Mouse (Mus musculus) CH12.LX (cell line): ENCODE measurements around the gene Farp1.

Source experiments
- CHD1 ChIP-seq: IDR thresholded peaks from 2 replicates; pipeline ENCODE4 v1.6.1; 2012; ENCODE audit warnings: low read depth, low read length, improper control_type of control experiment, inconsistent platforms
- CHD2 ChIP-seq: IDR thresholded peaks from 2 replicates; pipeline ENCODE4 v1.6.1; 2011; ENCODE audit warnings: low read length, improper control_type of control experiment
- CTCF ChIP-seq, 2 experiments: IDR thresholded peaks in 1 of 2; conservative IDR thresholded peaks in 1 of 2; 2 replicates each; pipeline ENCODE4 v1.5.1; 2011 to 2012; ENCODE audit warnings: low read depth in 2 of 2, low read length in 2 of 2, improper control_type of control experiment in 1 of 2, inconsistent platforms in 1 of 2, mild to moderate bottlenecking in 1 of 2, moderate library complexity in 1 of 2
- EP300 ChIP-seq: IDR thresholded peaks from 2 replicates; pipeline ENCODE4 v1.6.1; 2011; ENCODE audit warnings: low read length, improper control_type of control experiment
- JUND ChIP-seq: conservative IDR thresholded peaks from 2 replicates; pipeline ENCODE4 v1.6.1; 2011; ENCODE audit warnings: low read depth, low read length, improper control_type of control experiment
- MAX ChIP-seq: IDR thresholded peaks from 2 replicates; pipeline ENCODE4 v1.6.1; 2011; ENCODE audit warnings: low read length, improper control_type of control experiment
- POLR2A ChIP-seq: IDR thresholded peaks from 2 replicates; pipeline ENCODE4 v1.6.1; 2011; ENCODE audit warnings: low read depth, mild to moderate bottlenecking, improper control_type of control experiment, low read length
- POLR2AphosphoS2 ChIP-seq: IDR thresholded peaks from 2 replicates; pipeline ENCODE4 v1.6.1; 2011; ENCODE audit warnings: low read depth, low read length, improper control_type of control experiment
- RAD21 ChIP-seq: IDR thresholded peaks from 2 replicates; pipeline ENCODE4 v1.6.1; 2011; ENCODE audit warnings: low read depth, mild to moderate bottlenecking, low read length, improper control_type of control experiment, moderate library complexity
- TBP ChIP-seq: conservative IDR thresholded peaks from 2 replicates; pipeline ENCODE4 v1.6.1; 2011; ENCODE audit warnings: low read depth, low read length, improper control_type of control experiment
- USF1 ChIP-seq: IDR thresholded peaks from 2 replicates; pipeline ENCODE4 v1.6.1; 2014; ENCODE audit warnings: low read depth, mild to moderate bottlenecking, inconsistent platforms, low read length, improper control_type of control experiment
- ZKSCAN1 ChIP-seq: IDR thresholded peaks from 2 replicates; pipeline ENCODE4 v1.6.1; 2012; ENCODE audit warnings: low read depth, inconsistent platforms, low read length, improper control_type of control experiment, borderline replicate concordance
- ZNF384 ChIP-seq: IDR thresholded peaks from 2 replicates; pipeline ENCODE4 v1.6.1; 2012; ENCODE audit warnings: low read depth, low read length, improper control_type of control experiment, inconsistent platforms

- TF ChIP-seq CHD1 (no peak), CTCF (conservative IDR thresholded peaks at IDR 0.05 in 1 of 2, IDR thresholded peaks at IDR 0.05 in 1 of 2; ENCODE audit: low read depth in 2 of 2, low read length in 2 of 2) (no peak), RAD21 (no peak), TBP (no peak), MAX (no peak), ZKSCAN1 (no peak), JUND (no peak), POLR2AphosphoS2 (no peak), USF1 (no peak), POLR2A (no peak), EP300 (no peak), ZNF384 (no peak), CHD2 (no peak)
Observed at GRCm38 (mm10) chr14:121314934-121315333, 279.9 kb downstream of the Farp1 start.
